Mouse (Mus musculus): ENCODE data around the gene Tnfrsf21. TPM values are rescaled to one million over a fixed set of nuclear protein-coding genes. Genes with fewer than 3 reads are reported as not detected.

Tnfrsf21 gene
- 27.6 and 29.4 TPM in 2 replicates for polyA plus RNA-seq (2014; fragmentation: Nextera tagmentation; extraction: Ambion mirVana)

DNA sequence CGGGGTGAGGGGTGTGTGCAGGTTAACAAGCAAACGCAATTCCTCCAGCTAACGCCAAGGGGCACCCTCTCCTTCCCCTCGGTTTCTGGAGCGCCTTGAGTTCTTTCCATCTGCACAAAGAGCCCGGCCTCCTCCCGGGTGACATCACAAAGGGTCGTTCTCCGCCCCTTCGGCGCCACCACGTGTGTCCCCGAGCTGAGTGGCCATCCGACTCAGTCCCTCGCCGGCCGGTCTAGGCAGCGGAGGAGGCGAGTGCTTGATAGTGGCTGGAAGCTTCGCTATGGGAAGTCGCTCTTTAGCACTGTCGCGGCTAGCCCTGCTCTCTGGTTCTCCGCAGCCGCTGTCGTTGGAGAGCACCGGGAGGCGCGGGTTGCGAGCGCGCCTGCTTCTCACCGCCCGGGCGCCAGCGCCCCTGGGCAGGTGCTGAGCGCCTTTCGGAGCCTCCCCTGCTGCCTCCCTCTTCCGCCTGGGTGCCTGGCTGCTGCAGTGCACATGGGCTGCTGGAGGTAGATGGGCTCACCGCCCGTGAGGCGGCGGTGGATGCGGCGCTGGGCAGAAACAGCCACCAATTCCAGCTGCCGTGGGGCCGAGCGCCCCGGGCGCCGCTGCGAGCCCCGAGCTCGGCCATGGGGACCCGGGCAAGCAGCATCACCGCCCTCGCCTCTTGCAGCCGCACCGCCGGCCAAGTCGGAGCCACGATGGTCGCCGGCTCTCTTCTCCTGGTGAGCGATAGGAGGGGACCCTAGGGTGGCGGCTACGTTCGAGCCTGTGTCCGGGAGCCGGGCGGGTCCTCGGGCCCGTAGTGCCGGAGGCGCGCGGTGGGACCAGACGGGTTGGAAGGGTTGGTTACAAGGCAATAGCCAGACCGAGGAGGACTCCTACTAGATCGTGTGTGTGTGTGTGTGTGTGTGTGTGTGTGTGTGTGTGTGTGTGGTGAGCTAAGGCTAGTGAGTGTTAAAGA is at the start of gene Tnfrsf21:
TSS of gene Tnfrsf21 (plus strand) at position 185 of the 961 bp plus-strand sequence.
- no peaks in the 10 kb centered on the region for H3K9me3 ChIP-seq (ENCODE audit: control insufficient read depth, low read length)
- no peaks in the 10 kb centered on the region for H3K27me3 ChIP-seq (ENCODE audit: control insufficient read depth, insufficient read depth, low read length)
- no peaks in the 10 kb centered on the region for H3K4me1 ChIP-seq (ENCODE audit: control insufficient read depth, insufficient read depth, low read length)
- H3K4me3 ChIP-seq (ENCODE audit: low read depth, low read length), result peak within 1 kb of the TSS; percentile 80
- under 1% methylated on average over 72 of the region's 80 CpGs for WGBS
- ATAC-seq (ENCODE audit: low FRiP score) (peak; percentile 97), DNase-seq (ENCODE audit: low spot score, missing footprints) (peak; percentile 98)
- peak within 1 kb of the TSS; percentile 68 for H3K27ac ChIP-seq (ENCODE audit: low read depth, low read length)
- H3K4me2 ChIP-seq, result peak within 1 kb of the TSS; percentile 86
- H3K9ac ChIP-seq (ENCODE audit: low read length), result peak within 1 kb of the TSS; percentile 92
- H3K36me3 ChIP-seq (ENCODE audit: control insufficient read depth, insufficient read depth, low read length), result no peaks in the 10 kb centered on the region

DNA sequence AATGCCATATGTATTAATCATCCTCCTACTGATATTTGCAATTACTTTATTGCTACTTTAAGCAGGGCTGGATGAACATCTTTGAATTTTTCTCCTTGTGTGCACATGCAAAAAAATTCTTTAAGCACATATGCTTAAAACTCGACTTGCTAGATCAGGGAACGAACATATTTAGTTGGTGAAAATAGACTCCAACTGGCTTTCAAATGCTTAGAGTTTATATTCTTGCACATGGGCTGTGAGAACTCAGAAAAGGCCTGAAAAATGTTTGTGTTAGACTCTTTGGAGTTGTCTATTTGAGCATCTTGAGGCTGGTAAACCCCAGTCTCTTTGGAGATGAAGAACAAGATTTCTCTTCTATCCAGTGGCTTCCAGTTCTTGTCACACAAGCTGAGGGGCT is 48.2 kb upstream of the Tnfrsf21 start:
- no peak for ATAC-seq (ENCODE audit: low FRiP score)
- Histone ChIP-seq H3K4me1 (ENCODE audit: control insufficient read depth, insufficient read depth, low read length) (no peaks in the 10 kb centered on the region), H3K36me3 (ENCODE audit: control insufficient read depth, insufficient read depth, low read length) (no peaks in the 10 kb centered on the region), H3K27ac (ENCODE audit: low read depth, low read length) (no peak overlapping the region), H3K9ac (ENCODE audit: low read length) (no peak overlapping the region), H3K27me3 (ENCODE audit: control insufficient read depth, insufficient read depth, low read length) (no peaks in the 10 kb centered on the region), H3K4me2 (no peak overlapping the region), H3K4me3 (ENCODE audit: low read depth, low read length) (no peak overlapping the region), H3K9me3 (ENCODE audit: control insufficient read depth, low read length) (no peaks in the 10 kb centered on the region)
- 89% methylated on average over 2 of the region's 2 CpGs for WGBS
- peak; percentile 70 for DNase-seq (ENCODE audit: low spot score, missing footprints)

DNA sequence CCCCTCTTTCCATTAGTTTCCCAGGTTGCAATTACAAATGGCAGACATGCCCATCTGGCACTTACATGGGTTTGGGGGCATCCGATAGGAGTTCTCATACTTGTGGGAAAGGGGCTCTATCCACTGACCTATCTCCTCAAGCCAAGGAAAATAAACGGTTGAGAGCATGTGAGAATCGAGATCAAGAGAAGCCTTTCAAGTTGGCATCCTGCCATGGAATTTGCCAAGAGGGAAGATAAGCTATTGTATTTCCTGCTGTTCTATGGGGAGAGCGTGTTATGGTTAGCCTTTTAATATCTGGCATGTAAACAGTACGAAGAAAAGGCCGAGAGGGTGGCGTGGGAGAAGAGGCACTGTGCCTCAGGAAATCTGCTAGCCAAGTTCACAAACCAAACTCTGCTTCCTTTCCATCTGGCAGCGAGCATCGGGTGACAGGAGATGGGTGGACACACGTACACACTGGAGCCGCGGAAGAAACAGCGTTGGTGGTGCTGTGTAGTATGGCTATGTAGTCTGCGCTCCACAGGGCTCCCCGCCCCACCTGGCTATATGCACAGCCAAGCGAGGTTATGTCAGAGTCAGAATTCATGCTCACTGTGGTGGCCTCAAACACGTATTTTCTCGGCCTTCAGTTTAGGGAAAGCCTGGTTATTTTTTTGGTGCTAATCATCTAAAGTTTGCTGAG is 40.9 kb upstream of the Tnfrsf21 start:
- 81% methylated on average over 18 of the region's 18 CpGs for WGBS
- no peak overlapping the region for H3K4me2 ChIP-seq

DNA sequence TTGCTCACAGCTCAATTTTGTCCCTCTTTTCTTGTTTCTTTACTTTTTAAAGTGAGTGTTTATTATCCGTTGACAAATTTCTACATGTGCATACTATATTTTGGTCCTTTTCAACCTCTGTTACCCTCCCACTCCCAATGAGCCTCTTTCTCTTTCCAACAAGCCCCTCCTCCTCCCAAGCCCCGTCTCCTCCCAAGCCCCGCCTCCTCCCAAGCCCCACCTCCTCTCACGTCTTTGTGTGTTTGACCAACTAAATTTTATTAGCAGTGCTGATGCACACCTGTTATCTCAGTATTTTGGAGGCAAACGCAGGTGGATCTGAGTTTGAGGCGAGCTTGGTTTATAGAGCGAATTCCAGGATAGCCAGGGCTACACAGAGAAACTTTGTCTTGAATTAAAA is 38.6 kb upstream of the Tnfrsf21 start:
- no peaks in the 10 kb centered on the region for H3K27me3 ChIP-seq (ENCODE audit: control insufficient read depth, insufficient read depth, low read length)
- ATAC-seq (ENCODE audit: low FRiP score) (no peak), DNase-seq (ENCODE audit: low spot score, missing footprints) (peak; percentile 64)
- H3K36me3 ChIP-seq (ENCODE audit: control insufficient read depth, insufficient read depth, low read length), result no peaks in the 10 kb centered on the region
- H3K4me1 ChIP-seq (ENCODE audit: control insufficient read depth, insufficient read depth, low read length), result no peaks in the 10 kb centered on the region
- no peak overlapping the region for H3K9ac ChIP-seq (ENCODE audit: low read length)
- H3K27ac ChIP-seq (ENCODE audit: low read depth, low read length), result no peak overlapping the region
- H3K4me2 ChIP-seq, result no peak overlapping the region
- no peak overlapping the region for H3K4me3 ChIP-seq (ENCODE audit: low read depth, low read length)
- 69% methylated on average over 7 of the region's 7 CpGs for WGBS
- no peaks in the 10 kb centered on the region for H3K9me3 ChIP-seq (ENCODE audit: control insufficient read depth, low read length)

More for the DNA sequence above, 40.9 kb upstream of the Tnfrsf21 start:
- Histone ChIP-seq H3K27ac (ENCODE audit: low read depth, low read length) (no peak overlapping the region), H3K9me3 (ENCODE audit: control insufficient read depth, low read length) (no peaks in the 10 kb centered on the region), H3K9ac (ENCODE audit: low read length) (no peak overlapping the region), H3K4me3 (ENCODE audit: low read depth, low read length) (no peak overlapping the region), H3K36me3 (ENCODE audit: control insufficient read depth, insufficient read depth, low read length) (no peaks in the 10 kb centered on the region), H3K4me1 (ENCODE audit: control insufficient read depth, insufficient read depth, low read length) (no peaks in the 10 kb centered on the region), H3K27me3 (ENCODE audit: control insufficient read depth, insufficient read depth, low read length) (no peaks in the 10 kb centered on the region)
- no peak for ATAC-seq (ENCODE audit: low FRiP score)
- DNase-seq (ENCODE audit: low spot score, missing footprints), result peak; percentile 73

DNA sequence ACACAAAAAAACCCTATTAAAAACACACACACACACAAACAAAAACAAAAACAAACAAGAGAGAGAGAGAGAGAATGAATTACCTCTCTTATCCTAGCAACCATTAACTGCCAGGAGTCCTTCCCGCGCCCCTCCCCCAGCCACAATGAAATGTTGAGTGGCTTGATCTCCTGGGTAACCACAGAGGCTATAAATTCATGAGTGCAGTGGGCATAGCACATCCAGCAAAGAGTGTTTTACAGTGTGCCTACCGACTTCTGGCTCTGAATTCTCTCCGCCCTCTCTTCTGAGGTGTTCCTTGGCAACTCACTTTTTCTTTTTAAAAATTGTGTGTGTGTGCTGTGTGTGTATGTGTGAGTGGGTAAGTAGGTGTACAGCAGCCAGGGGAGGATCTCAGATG is 38.0 kb upstream of the Tnfrsf21 start:
- no peaks in the 10 kb centered on the region for H3K36me3 ChIP-seq (ENCODE audit: control insufficient read depth, insufficient read depth, low read length)
- no peak overlapping the region for H3K27ac ChIP-seq (ENCODE audit: low read depth, low read length)
- H3K27me3 ChIP-seq (ENCODE audit: control insufficient read depth, insufficient read depth, low read length), result no peaks in the 10 kb centered on the region
- H3K9me3 ChIP-seq (ENCODE audit: control insufficient read depth, low read length), result no peaks in the 10 kb centered on the region
- 82% methylated on average over 4 of the region's 4 CpGs for WGBS
- H3K9ac ChIP-seq (ENCODE audit: low read length), result no peak overlapping the region
- ATAC-seq (ENCODE audit: low FRiP score) (no peak), DNase-seq (ENCODE audit: low spot score, missing footprints) (peak; percentile 72)
- H3K4me1 ChIP-seq (ENCODE audit: control insufficient read depth, insufficient read depth, low read length), result no peaks in the 10 kb centered on the region
- H3K4me2 ChIP-seq, result no peak overlapping the region
- no peak overlapping the region for H3K4me3 ChIP-seq (ENCODE audit: low read depth, low read length)

DNA sequence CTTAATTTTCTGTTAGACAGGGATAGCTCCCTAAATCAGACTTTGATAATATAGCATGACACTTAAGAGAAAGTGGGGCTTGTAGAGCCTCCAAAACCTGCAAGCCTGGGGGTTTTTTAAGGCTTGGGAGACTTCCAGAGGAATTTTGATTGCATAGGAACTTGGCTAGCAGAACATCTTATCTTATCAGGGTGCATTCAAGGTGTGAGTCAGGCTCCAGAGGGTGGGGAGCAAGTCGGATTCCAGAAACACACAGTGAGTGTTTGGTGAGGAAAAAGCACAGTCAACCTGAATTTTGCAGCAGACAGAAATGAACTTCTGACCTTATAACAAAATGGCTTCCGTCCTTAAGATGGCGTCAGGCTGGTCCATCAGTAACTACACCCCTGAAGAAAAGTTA is 34.5 kb upstream of the Tnfrsf21 start:
- 86% methylated on average over 3 of the region's 3 CpGs for WGBS
- H3K27ac ChIP-seq (ENCODE audit: low read depth, low read length), result no peak overlapping the region
- no peak overlapping the region for H3K4me3 ChIP-seq (ENCODE audit: low read depth, low read length)
- H3K36me3 ChIP-seq (ENCODE audit: control insufficient read depth, insufficient read depth, low read length), result no peaks in the 10 kb centered on the region
- no peaks in the 10 kb centered on the region for H3K9me3 ChIP-seq (ENCODE audit: control insufficient read depth, low read length)
- H3K9ac ChIP-seq (ENCODE audit: low read length), result no peak overlapping the region
- H3K27me3 ChIP-seq (ENCODE audit: control insufficient read depth, insufficient read depth, low read length), result no peaks in the 10 kb centered on the region
- peak; percentile 28 for DNase-seq (ENCODE audit: low spot score, missing footprints)
- H3K4me1 ChIP-seq (ENCODE audit: control insufficient read depth, insufficient read depth, low read length), result no peaks in the 10 kb centered on the region
- H3K4me2 ChIP-seq, result no peak overlapping the region
- no peak for ATAC-seq (ENCODE audit: low FRiP score)

DNA sequence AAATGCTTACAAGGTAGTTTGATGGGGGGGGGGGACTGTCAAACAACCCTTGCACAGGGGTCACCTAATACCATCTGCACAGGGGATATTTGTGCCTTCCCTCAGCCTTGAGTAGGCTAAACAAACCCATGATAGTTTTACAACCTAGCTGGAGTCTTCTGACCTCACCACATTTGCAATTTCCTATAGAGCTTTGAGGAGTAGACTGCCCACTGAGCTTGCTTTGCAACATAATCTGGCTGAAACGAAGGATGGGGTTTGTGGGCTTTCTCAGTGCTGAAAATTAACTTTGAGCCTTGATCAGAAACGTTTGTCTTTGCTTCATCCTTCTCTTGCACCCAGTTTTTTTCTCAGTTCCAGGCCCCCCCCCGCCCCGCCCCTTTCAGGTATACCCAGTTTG is 33.8 kb upstream of the Tnfrsf21 start:
- no peak overlapping the region for H3K27ac ChIP-seq (ENCODE audit: low read depth, low read length)
- no peak overlapping the region for H3K9ac ChIP-seq (ENCODE audit: low read length)
- no peaks in the 10 kb centered on the region for H3K9me3 ChIP-seq (ENCODE audit: control insufficient read depth, low read length)
- DNase-seq (ENCODE audit: low spot score, missing footprints), result peak; percentile 51
- no peaks in the 10 kb centered on the region for H3K36me3 ChIP-seq (ENCODE audit: control insufficient read depth, insufficient read depth, low read length)
- 55% methylated on average over 4 of the region's 4 CpGs for WGBS
- no peaks in the 10 kb centered on the region for H3K27me3 ChIP-seq (ENCODE audit: control insufficient read depth, insufficient read depth, low read length)
- H3K4me3 ChIP-seq (ENCODE audit: low read depth, low read length), result no peak overlapping the region
- ATAC-seq (ENCODE audit: low FRiP score), result no peak
- H3K4me2 ChIP-seq, result no peak overlapping the region
- H3K4me1 ChIP-seq (ENCODE audit: control insufficient read depth, insufficient read depth, low read length), result no peaks in the 10 kb centered on the region

DNA sequence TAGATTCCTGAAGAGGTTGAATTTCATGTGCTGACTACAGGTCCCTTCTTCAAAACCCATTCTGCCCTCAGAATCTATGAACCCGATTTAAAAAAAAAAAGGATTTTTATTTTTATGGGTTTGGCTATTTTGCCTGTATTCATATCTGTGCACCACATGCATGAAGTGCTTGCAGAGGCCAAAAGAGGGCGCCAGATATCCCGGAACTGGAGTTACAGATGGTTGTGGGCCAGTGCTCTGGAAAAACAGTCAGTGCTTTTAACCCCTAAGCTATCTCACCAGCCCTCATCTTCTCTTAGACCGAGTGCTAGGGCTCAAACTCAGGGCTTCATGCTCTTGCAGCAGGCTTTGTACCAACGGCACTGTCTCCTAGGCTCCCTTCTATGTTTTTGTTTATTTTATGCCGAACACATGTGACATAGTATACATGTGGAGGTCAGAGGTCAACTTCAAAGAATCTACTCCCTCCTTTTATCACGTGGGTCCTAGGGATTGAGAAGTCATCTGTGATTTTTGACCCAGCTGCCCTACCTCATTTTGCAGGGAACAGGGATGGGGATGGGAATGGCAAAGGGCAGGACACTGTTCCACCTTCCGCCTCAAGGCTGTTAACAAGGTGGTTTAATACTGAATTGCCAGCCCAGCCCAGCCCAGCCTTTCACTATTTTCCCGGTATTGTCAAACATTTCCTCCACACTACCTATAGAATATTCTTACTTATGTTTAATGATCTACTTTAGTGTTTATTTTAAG is 30.3 kb upstream of the Tnfrsf21 start:
- H3K4me1 ChIP-seq (ENCODE audit: control insufficient read depth, insufficient read depth, low read length), result no peaks in the 10 kb centered on the region
- H3K9ac ChIP-seq (ENCODE audit: low read length), result no peak overlapping the region
- ATAC-seq (ENCODE audit: low FRiP score), result no peak
- WGBS, result 56% methylated on average over 9 of the region's 9 CpGs
- H3K27ac ChIP-seq (ENCODE audit: low read depth, low read length), result no peak overlapping the region
- no peak overlapping the region for H3K4me2 ChIP-seq
- no peaks in the 10 kb centered on the region for H3K9me3 ChIP-seq (ENCODE audit: control insufficient read depth, low read length)
- H3K4me3 ChIP-seq (ENCODE audit: low read depth, low read length), result no peak overlapping the region
- no peaks in the 10 kb centered on the region for H3K27me3 ChIP-seq (ENCODE audit: control insufficient read depth, insufficient read depth, low read length)
- DNase-seq (ENCODE audit: low spot score, missing footprints), result peak; percentile 65
- H3K36me3 ChIP-seq (ENCODE audit: control insufficient read depth, insufficient read depth, low read length), result no peaks in the 10 kb centered on the region
